Mouse (Mus musculus) naive thymus-derived CD4-positive, alpha-beta T cell, adult 5 months (primary cell): ENCODE results near the gene Gm6993. TPM values are rescaled to one million over a fixed set of nuclear protein-coding genes. Genes with fewer than 3 reads are reported as not detected.

Experiments
- polyA plus RNA-seq: library from polyadenylated mRNA; unstranded; fragments of 100-300 nt; shearing (Covaris generic); gene quantifications from one replicate; pipeline ENCODE4 v1.2.1, GENCODE M21; 2017

Gene Gm6993
- not detected for polyA plus RNA-seq

GRCm38 (mm10) chr12:31240470-31240869, at the start of gene Gm6993:
Gm6993 (plus strand) TSS chr12:31240770.

DNA sequence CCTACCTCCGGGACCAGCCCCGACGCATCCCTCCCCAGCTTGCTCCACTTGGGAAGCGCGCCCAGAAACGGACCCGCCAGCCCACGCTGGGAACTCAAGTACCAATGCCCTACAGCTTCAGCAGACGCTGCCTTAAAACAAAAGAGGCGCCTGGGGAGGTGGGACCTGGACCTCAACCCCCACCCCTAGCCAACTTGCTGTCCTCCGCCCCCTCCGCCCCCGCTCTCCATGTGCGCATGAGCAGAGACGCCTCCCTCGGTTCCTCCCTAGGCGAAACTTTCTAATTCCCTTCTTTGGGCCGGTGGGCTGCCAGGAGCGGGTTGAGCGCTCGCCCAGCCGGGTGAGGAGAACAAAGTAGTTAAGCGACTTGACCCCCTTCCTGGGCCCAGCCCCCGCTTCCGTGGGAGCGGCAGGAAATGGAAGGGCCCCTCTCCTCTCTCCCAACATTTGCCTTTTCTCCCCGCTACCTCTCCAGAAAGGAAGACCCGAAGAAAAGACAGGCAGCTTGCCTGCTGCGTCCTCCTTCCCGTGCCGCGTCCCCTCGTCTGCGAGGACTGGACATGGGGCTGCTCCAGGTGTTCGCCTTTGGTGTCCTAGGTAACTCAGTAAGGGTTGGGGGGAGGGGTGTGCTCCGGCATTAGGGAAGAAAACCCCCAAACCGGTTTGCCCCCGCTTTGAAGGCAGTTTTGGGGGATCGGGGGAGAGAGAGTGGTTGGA, 24.6 kb downstream of the Gm6993 start, which contains the start of gene Lamb1:
TSS of gene Lamb1 (plus strand) at position 230 of the 717 bp plus-strand sequence.

Other genes with a start within 250 kb of the Gm6993 start
- not detected for gene Fam110c, start 166.9 kb upstream of the Gm6993 start, polyA plus RNA-seq
- gene Lamb1, start 24.5 kb downstream of the Gm6993 start, polyA plus RNA-seq = not detected
- 110 TPM for gene Dld, start 110.7 kb downstream of the Gm6993 start, polyA plus RNA-seq
- gene Slc26a3, start 150.1 kb downstream of the Gm6993 start, polyA plus RNA-seq = not detected